Mouse (Mus musculus) CH12.LX (cell line): ENCODE measurements around the gene Foxk2. TPM values are rescaled to one million over a fixed set of nuclear protein-coding genes. Genes with fewer than 3 reads are reported as not detected.

Source experiments
- GABPA ChIP-seq: IDR thresholded peaks from 2 replicates; pipeline ENCODE4 v1.6.1; 2012; ENCODE audit warnings: low read depth, low read length, improper control_type of control experiment, inconsistent platforms; ENCODE audit not compliant: insufficient replicate concordance
- MAFK ChIP-seq: IDR thresholded peaks from 2 replicates; pipeline ENCODE4 v1.6.1; 2011; ENCODE audit warnings: low read length, improper control_type of control experiment; ENCODE audit not compliant: insufficient replicate concordance
- MAZ ChIP-seq: IDR thresholded peaks from 2 replicates; pipeline ENCODE4 v1.6.1; 2012; ENCODE audit warnings: low read depth, mild to moderate bottlenecking, inconsistent platforms, low read length, improper control_type of control experiment, moderate library complexity
- NRF1 ChIP-seq: IDR thresholded peaks from 2 replicates; pipeline ENCODE4 v1.6.1; 2014; ENCODE audit warnings: low read depth, mild to moderate bottlenecking, inconsistent platforms, low read length, improper control_type of control experiment, moderate library complexity
- RAD21 ChIP-seq: IDR thresholded peaks from 2 replicates; pipeline ENCODE4 v1.6.1; 2011; ENCODE audit warnings: low read depth, mild to moderate bottlenecking, low read length, improper control_type of control experiment, moderate library complexity
- RCOR1 ChIP-seq: conservative IDR thresholded peaks from 2 replicates; pipeline ENCODE4 v1.6.1; 2012; ENCODE audit warnings: low read depth, mild to moderate bottlenecking, inconsistent platforms, low read length, improper control_type of control experiment
- SMC3 ChIP-seq: IDR thresholded peaks from 2 replicates; pipeline ENCODE4 v1.6.1; 2011; ENCODE audit warnings: low read depth, low read length, improper control_type of control experiment
- TCF12 ChIP-seq: IDR thresholded peaks from 2 replicates; pipeline ENCODE4 v1.6.1; 2014; ENCODE audit warnings: low read depth, mild to moderate bottlenecking, inconsistent platforms, low read length, improper control_type of control experiment
- USF2 ChIP-seq: conservative IDR thresholded peaks from 2 replicates; pipeline ENCODE4 v1.6.1; 2011; ENCODE audit warnings: low read depth, low read length, improper control_type of control experiment
- ZKSCAN1 ChIP-seq: IDR thresholded peaks from 2 replicates; pipeline ENCODE4 v1.6.1; 2012; ENCODE audit warnings: low read depth, inconsistent platforms, low read length, improper control_type of control experiment, borderline replicate concordance
- ZNF384 ChIP-seq: IDR thresholded peaks from 2 replicates; pipeline ENCODE4 v1.6.1; 2012; ENCODE audit warnings: low read depth, low read length, improper control_type of control experiment, inconsistent platforms
- polyA plus RNA-seq: library from polyadenylated mRNA; unstranded; fragments of >175 nt; gene quantifications from 2 replicates; pipeline ENCODE4 v1.2.1, GENCODE M21; 2012; ENCODE audit warnings: low read depth; ENCODE audit not compliant: insufficient read length
- total RNA-seq, 2 experiments: library from RNA; depleted of rRNA; stranded (reverse); fragments of 300-350 nt in 1 of 2; fragments of >200 nt in 1 of 2; gene quantifications; 2 replicates each; pipeline ENCODE4 v1.2.3; 2012 to 2014

The Foxk2 gene
- total and polyA plus RNA-seq, 3 experiments: 26.9 to 44.3 (median 41.2) TPM

DNA sequence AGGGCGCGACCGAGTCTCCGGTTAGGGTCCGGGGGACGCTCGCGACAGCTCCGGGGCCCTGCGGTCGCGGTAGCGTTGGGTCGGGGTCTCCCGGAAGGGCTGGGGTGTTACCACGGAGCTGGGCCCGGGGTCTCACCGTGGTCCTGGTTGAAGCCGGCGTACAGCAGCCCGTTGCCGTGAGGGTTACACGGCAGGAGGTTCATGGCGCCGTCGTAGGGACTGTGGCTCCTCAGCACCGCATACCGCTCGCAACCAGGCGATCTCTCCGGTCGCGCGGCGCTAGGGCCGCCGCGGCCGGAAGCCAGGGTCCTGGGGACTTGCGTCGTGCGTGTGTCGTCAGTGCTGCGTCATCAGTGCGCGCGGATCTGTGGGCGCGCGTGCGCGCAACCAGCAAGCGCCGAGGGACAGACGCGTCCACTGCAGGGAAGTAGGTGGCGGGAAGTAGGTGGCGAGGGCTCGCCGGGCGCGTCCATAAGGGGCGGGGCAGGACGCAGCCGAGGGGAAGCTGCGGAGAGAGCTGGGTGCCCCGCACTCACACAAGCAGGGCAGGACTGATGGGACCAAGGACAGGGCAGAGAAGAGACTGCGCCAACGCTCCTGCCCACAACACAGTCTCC is 94.4 kb downstream of the Foxk2 start, which contains the start of gene Wdr45b (continued):
- peak; percentile 93 for TF ChIP-seq NRF1
- TF ChIP-seq RCOR1: no peak
- peak; percentile 60; the same call in 1 of the 2 replicates for TF ChIP-seq MAZ
- no peak for TF ChIP-seq ZNF384
- peak; percentile 97 for TF ChIP-seq TCF12
- no peak for TF ChIP-seq MAFK
- no peak for TF ChIP-seq RAD21
- no peak; the same call in 1 of the 2 replicates for TF ChIP-seq ZKSCAN1
- peak; percentile 87; the same call in 1 of the 2 replicates for TF ChIP-seq GABPA
- no peak for TF ChIP-seq SMC3
- no peak for TF ChIP-seq USF2

Other genes with a start within 250 kb of the Foxk2 start
- gene Cd7, start 220.6 kb upstream of the Foxk2 start, total RNA-seq (2012; rRNA removed): 0.84 and 2.7 TPM in 2 replicates
- 0.51 and 0.82 TPM in 2 replicates for gene Cd7, start 220.6 kb upstream of the Foxk2 start, total RNA-seq (2014; rRNA removed)
- gene Cd7, start 220.6 kb upstream of the Foxk2 start, polyA plus RNA-seq: 0.67 and 1.0 TPM in 2 replicates
- not detected in 2 replicates for gene Sectm1b, start 196.4 kb upstream of the Foxk2 start, total RNA-seq (2012; rRNA removed)
- not detected in 2 replicates for gene Sectm1b, start 196.4 kb upstream of the Foxk2 start, total RNA-seq (2014; rRNA removed)
- not detected in 2 replicates for gene Sectm1b, start 196.4 kb upstream of the Foxk2 start, polyA plus RNA-seq
- 0.08 TPM in 1 of 2 replicates, not detected in the other for gene Sectm1a, start 178.8 kb upstream of the Foxk2 start, total RNA-seq (2012; rRNA removed)
- not detected in 2 replicates for gene Sectm1a, start 178.8 kb upstream of the Foxk2 start, total RNA-seq (2014; rRNA removed)
- not detected in 2 replicates for gene Sectm1a, start 178.8 kb upstream of the Foxk2 start, polyA plus RNA-seq
- 0.64 and 0.92 TPM in 2 replicates for gene Tex19.2, start 141.3 kb upstream of the Foxk2 start, total RNA-seq (2012; rRNA removed)
- gene Tex19.2, start 141.3 kb upstream of the Foxk2 start, total RNA-seq (2014; rRNA removed): 1.4 and 1.5 TPM in 2 replicates
- gene Tex19.2, start 141.3 kb upstream of the Foxk2 start, polyA plus RNA-seq: 2.3 and 2.4 TPM in 2 replicates
- gene Tex19.1, start 113.8 kb upstream of the Foxk2 start, total RNA-seq (2012; rRNA removed): 0.21 TPM in 1 of 2 replicates, not detected in the other
- 0.51 and 0.95 TPM in 2 replicates for gene Tex19.1, start 113.8 kb upstream of the Foxk2 start, total RNA-seq (2014; rRNA removed)
- gene Tex19.1, start 113.8 kb upstream of the Foxk2 start, polyA plus RNA-seq: 0.35 and 0.57 TPM in 2 replicates
- not detected in 2 replicates for gene Uts2r, start 99.7 kb upstream of the Foxk2 start, total RNA-seq (2012; rRNA removed)
- gene Uts2r, start 99.7 kb upstream of the Foxk2 start, total RNA-seq (2014; rRNA removed): not detected in 2 replicates
- gene Uts2r, start 99.7 kb upstream of the Foxk2 start, polyA plus RNA-seq: not detected in 2 replicates
- 9.1 and 10.6 TPM in 2 replicates for gene Hexdc, start 55.6 kb upstream of the Foxk2 start, total RNA-seq (2012; rRNA removed)
- 10.5 and 11.6 TPM in 2 replicates for gene Hexdc, start 55.6 kb upstream of the Foxk2 start, total RNA-seq (2014; rRNA removed)
- 8.8 and 12.0 TPM in 2 replicates for gene Hexdc, start 55.6 kb upstream of the Foxk2 start, polyA plus RNA-seq
- 16.4 and 19.0 TPM in 2 replicates for gene Ogfod3, start 55.3 kb upstream of the Foxk2 start, total RNA-seq (2012; rRNA removed)
- 10.3 and 13.7 TPM in 2 replicates for gene Ogfod3, start 55.3 kb upstream of the Foxk2 start, total RNA-seq (2014; rRNA removed)
- gene Ogfod3, start 55.3 kb upstream of the Foxk2 start, polyA plus RNA-seq: 18.4 and 24.6 TPM in 2 replicates
- gene Cybc1, start 30.7 kb upstream of the Foxk2 start, total RNA-seq (2012; rRNA removed): 50.0 and 51.6 TPM in 2 replicates
- 60.3 and 60.9 TPM in 2 replicates for gene Cybc1, start 30.7 kb upstream of the Foxk2 start, total RNA-seq (2014; rRNA removed)
- 52.9 and 57.4 TPM in 2 replicates for gene Cybc1, start 30.7 kb upstream of the Foxk2 start, polyA plus RNA-seq
- gene Narf, start 22.7 kb upstream of the Foxk2 start, total RNA-seq (2012; rRNA removed): 15.6 and 26.2 TPM in 2 replicates
- gene Narf, start 22.7 kb upstream of the Foxk2 start, total RNA-seq (2014; rRNA removed): 29.9 and 32.1 TPM in 2 replicates
- 11.7 and 12.3 TPM in 2 replicates for gene Narf, start 22.7 kb upstream of the Foxk2 start, polyA plus RNA-seq
- gene Wdr45b, start 94.5 kb downstream of the Foxk2 start, total RNA-seq (2012; rRNA removed): 27.0 and 32.1 TPM in 2 replicates
- gene Wdr45b, start 94.5 kb downstream of the Foxk2 start, total RNA-seq (2014; rRNA removed): 49.9 and 53.0 TPM in 2 replicates
- 43.3 and 47.5 TPM in 2 replicates for gene Wdr45b, start 94.5 kb downstream of the Foxk2 start, polyA plus RNA-seq
- gene Rab40b, start 128.3 kb downstream of the Foxk2 start, total RNA-seq (2012; rRNA removed): not detected in 2 replicates
- not detected in 2 replicates for gene Rab40b, start 128.3 kb downstream of the Foxk2 start, total RNA-seq (2014; rRNA removed)
- not detected in 2 replicates for gene Rab40b, start 128.3 kb downstream of the Foxk2 start, polyA plus RNA-seq
- 9.8 and 11.2 TPM in 2 replicates for gene Fn3krp, start 161.4 kb downstream of the Foxk2 start, total RNA-seq (2012; rRNA removed)
- gene Fn3krp, start 161.4 kb downstream of the Foxk2 start, total RNA-seq (2014; rRNA removed): 9.7 and 11.2 TPM in 2 replicates
- gene Fn3krp, start 161.4 kb downstream of the Foxk2 start, polyA plus RNA-seq: 3.6 and 3.8 TPM in 2 replicates
- 0.04 TPM in 1 of 2 replicates, not detected in the other for gene Fn3k, start 174.9 kb downstream of the Foxk2 start, total RNA-seq (2012; rRNA removed)
- not detected in 2 replicates for gene Fn3k, start 174.9 kb downstream of the Foxk2 start, total RNA-seq (2014; rRNA removed)
- gene Fn3k, start 174.9 kb downstream of the Foxk2 start, polyA plus RNA-seq: not detected in 2 replicates
- 85.6 and 86.7 TPM in 2 replicates for gene Tbcd, start 192.0 kb downstream of the Foxk2 start, total RNA-seq (2012; rRNA removed)
- 57.7 and 62.1 TPM in 2 replicates for gene Tbcd, start 192.0 kb downstream of the Foxk2 start, total RNA-seq (2014; rRNA removed)
- gene Tbcd, start 192.0 kb downstream of the Foxk2 start, polyA plus RNA-seq: 70.4 and 73.3 TPM in 2 replicates